Mouse (Mus musculus): ENCODE measurements at regions not wholly inside any gene's neighbourhood (a gene's known extent, or its start where the extent isn't known, plus 50 kb on each side); places are given as distances from the start of the nearest gene placed in this dataset.

GRCm38 (mm10) chr4:121855255-121855865, 233.5 kb upstream of the Gm12887 start:
- peak; percentile 70 for ATAC-seq (replicated peaks; ENCODE audit: poor library complexity, severe bottlenecking)

All from granulocyte monocyte progenitor cell, adult 5-6 weeks (primary cell).